Mouse (Mus musculus) thymus, adult 2 months (tissue): ENCODE results near the gene Zdhhc6.

Experiments used
- CTCF ChIP-seq: fragments of 200-500 bp; IDR thresholded peaks from 2 replicates; pipeline ENCODE4 v1.5.1; 2012; ENCODE audit warnings: mild to moderate bottlenecking, control low read depth, low read length, moderate library complexity, borderline replicate concordance; ENCODE audit not compliant: control insufficient read depth, poor library complexity, insufficient read depth; ENCODE audit errors: extremely low read depth
- POLR2A ChIP-seq: fragments of 200-500 bp; IDR thresholded peaks from 2 replicates; pipeline ENCODE4 v1.6.1; 2012; ENCODE audit warnings: mild to moderate bottlenecking, low read length, control low read depth, moderate library complexity; ENCODE audit not compliant: control insufficient read depth, poor library complexity, insufficient read depth; ENCODE audit errors: extremely low read depth

DNA sequence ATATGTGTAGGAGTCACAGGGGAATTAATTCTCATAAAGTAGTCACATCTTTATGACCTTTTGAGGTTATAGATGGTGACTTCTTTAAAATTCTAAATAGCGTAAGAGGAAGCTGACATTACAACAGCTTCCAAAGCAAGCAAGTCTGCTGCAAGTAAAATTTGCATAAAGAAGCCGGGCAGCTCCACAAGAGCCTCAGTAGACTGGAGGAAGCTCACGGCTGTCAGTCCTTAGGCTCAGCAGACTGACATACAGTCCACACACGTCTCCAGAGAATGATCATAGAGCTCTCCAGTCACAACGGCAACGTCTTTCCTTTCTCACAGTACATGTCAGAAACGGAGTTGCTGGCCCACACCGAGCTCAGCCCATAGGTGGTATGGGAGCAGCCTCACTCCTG is 4.0 kb downstream of the Zdhhc6 start:
- no peak for TF ChIP-seq CTCF
- no peak for TF ChIP-seq POLR2A
